Comparison of ENCODE assay signal across 16 mouse cellular contexts in genomic region chr10:124945257-124945656, GRCm38 (mm10).
"Had no signal": no experiment of that assay in that cellular context is flagged by ENCODE, and none has a peak within 500 bp of the region (broad histone marks: within the 10 kb centered on the region; RNA-seq: fewer than 3 reads in every experiment).

No protein-coding gene starts in this region.

- H3K27me3 ChIP-seq: neural tube, embryonic 13.5 days; neural tube, embryonic 15.5 days; stomach, embryonic 15.5 days had no signal

- H3K4me1 ChIP-seq: neural tube, embryonic 13.5 days; neural tube, embryonic 15.5 days; stomach, embryonic 15.5 days had no signal

- H3K27ac ChIP-seq: neural tube, embryonic 13.5 days; neural tube, embryonic 15.5 days; stomach, embryonic 15.5 days; stomach, postnatal 0 days had no signal

- H3K4me2 ChIP-seq: neural tube, embryonic 13.5 days; neural tube, embryonic 15.5 days; stomach, embryonic 15.5 days had no signal

- H3K4me3 ChIP-seq: neural tube, embryonic 13.5 days; neural tube, embryonic 15.5 days; stomach, embryonic 15.5 days had no signal

- H3K9me3 ChIP-seq: neural tube, embryonic 13.5 days; neural tube, embryonic 15.5 days; stomach, embryonic 15.5 days had no signal

- H3K9ac ChIP-seq: neural tube, embryonic 13.5 days; neural tube, embryonic 15.5 days; stomach, embryonic 15.5 days had no signal

- DNase-seq: retina, postnatal 1 day; right cerebral cortex, adult 18-20 months; right cerebral cortex, postnatal 14 days; right cerebral cortex, postnatal 25 days; right cerebral cortex, postnatal 4 days; spleen, adult 18-20 months; thymus, adult 18-20 months; thymus, adult 2 months; thymus, postnatal 14 days; thymus, postnatal 25 days; thymus, postnatal 36 days; thymus, postnatal 4 days had no signal

- H3K36me3 ChIP-seq: neural tube, embryonic 13.5 days; neural tube, embryonic 15.5 days; stomach, embryonic 15.5 days had no signal
